Mouse (Mus musculus) embryonic facial prominence, embryonic 15.5 days (tissue): Measurements from ENCODE around the gene Rsl1d1. TPM values are rescaled to one million over a fixed set of nuclear protein-coding genes. Genes with fewer than 3 reads are reported as not detected.

Source experiments
- ATAC-seq: fragments of 200-750 bp; cut with Nextera tagmentation; 2 replicates; pipeline ENCODE4 v1.8.0; 2017; ENCODE audit warnings: low read depth, moderate TSS enrichment; ENCODE audit not compliant: insufficient number of reproducible peaks, low FRiP score, low TSS enrichment
- H3K27ac ChIP-seq: fragments of 300-500 bp; sonication (generic); replicated peaks from 2 replicates; pipeline ENCODE4 v1.5.1; 2015; ENCODE audit warnings: mild to moderate bottlenecking, inconsistent platforms
- H3K27me3 ChIP-seq: fragments of 300-500 bp; sonication (generic); 2 replicates; pipeline ENCODE4 v1.6.1; 2015; ENCODE audit warnings: inconsistent platforms
- H3K36me3 ChIP-seq: fragments of 300-500 bp; sonication (generic); 2 replicates; pipeline ENCODE4 v1.6.1; 2015; ENCODE audit warnings: mild to moderate bottlenecking, inconsistent platforms
- H3K4me1 ChIP-seq: fragments of 300-500 bp; sonication (generic); 2 replicates; pipeline ENCODE4 v1.6.1; 2015; ENCODE audit warnings: inconsistent platforms
- H3K4me2 ChIP-seq: fragments of 300-500 bp; sonication (generic); replicated peaks from 2 replicates; pipeline ENCODE4 v1.6.1; 2015; ENCODE audit warnings: mild to moderate bottlenecking, inconsistent platforms
- H3K4me3 ChIP-seq: fragments of 300-500 bp; sonication (generic); replicated peaks from 2 replicates; pipeline ENCODE4 v1.5.1; 2015; ENCODE audit warnings: mild to moderate bottlenecking, inconsistent platforms
- H3K9ac ChIP-seq: fragments of 300-500 bp; sonication (generic); 2 replicates; pipeline ENCODE4 v1.6.1; 2015; ENCODE audit warnings: inconsistent platforms
- H3K9me3 ChIP-seq: fragments of 300-500 bp; sonication (generic); replicated peaks from 2 replicates; pipeline ENCODE4 v1.6.1; 2016; ENCODE audit warnings: inconsistent platforms
- WGBS: fragments of 180-500 bp; shearing (Covaris S2); methylation state at CpG from one replicate; pipeline ENCODE4 v1.1.7; 2015; 5-methylcytosine and 5-hydroxymethylcytosine counted together
- polyA plus RNA-seq: library from polyadenylated mRNA; unstranded; fragments of >200 nt; fragmentation: Nextera tagmentation; extraction: Ambion mirVana; gene quantifications from 2 replicates; pipeline ENCODE4 v1.2.1, GENCODE M21; 2015

Rsl1d1 gene
- polyA plus RNA-seq, result 153 and 159 TPM in 2 replicates

GRCm38 (mm10) chr16:11202571-11203554, at the start of gene Rsl1d1:
TSS of gene Rsl1d1 (minus strand) at chr16:11203331.
- Histone ChIP-seq H3K27ac (peak within 1 kb of the TSS; percentile 82), H3K9ac (peak within 1 kb of the TSS; percentile 82), H3K36me3 (peaks cover 36% of the 10 kb centered on the region), H3K4me3 (peak within 1 kb of the TSS; percentile 89), H3K27me3 (no peaks in the 10 kb centered on the region), H3K4me1 (peaks cover 23% of the 10 kb centered on the region), H3K4me2 (peak within 1 kb of the TSS; percentile 80), H3K9me3 (no peaks in the 10 kb centered on the region)
- peak; percentile 97 for ATAC-seq
- WGBS, result under 1% methylated on average over 68 of the region's 68 CpGs

- no peaks in the 10 kb centered on the region for H3K9me3 ChIP-seq
- no peaks in the 10 kb centered on the region for H3K36me3 ChIP-seq
- no peak overlapping the region for H3K27ac ChIP-seq
- H3K4me3 ChIP-seq, result no peak overlapping the region
- no peak overlapping the region for H3K4me2 ChIP-seq
- peaks cover 12% of the 10 kb centered on the region for H3K4me1 ChIP-seq
- no peak for ATAC-seq
- WGBS, result 76% methylated on average over 2 of the region's 2 CpGs
- H3K27me3 ChIP-seq, result no peaks in the 10 kb centered on the region
- H3K9ac ChIP-seq, result no peak overlapping the region
Measured at GRCm38 (mm10) chr16:11247791-11248190, 44.7 kb upstream of the Rsl1d1 start.

GRCm38 (mm10) chr16:11245767-11246166, 42.6 kb upstream of the Rsl1d1 start:
- no peak overlapping the region for H3K9ac ChIP-seq
- no peak overlapping the region for H3K4me2 ChIP-seq
- H3K27me3 ChIP-seq, result no peaks in the 10 kb centered on the region
- H3K4me1 ChIP-seq, result no peaks in the 10 kb centered on the region
- no peaks in the 10 kb centered on the region for H3K36me3 ChIP-seq
- H3K9me3 ChIP-seq, result no peaks in the 10 kb centered on the region
- H3K4me3 ChIP-seq, result no peak overlapping the region
- 78% methylated on average over 9 of the region's 9 CpGs for WGBS
- no peak for ATAC-seq
- H3K27ac ChIP-seq, result no peak overlapping the region

- Histone ChIP-seq H3K9ac (no peak overlapping the region), H3K4me3 (no peak overlapping the region), H3K27ac (no peak overlapping the region), H3K9me3 (no peaks in the 10 kb centered on the region), H3K27me3 (no peaks in the 10 kb centered on the region), H3K36me3 (peaks cover 15% of the 10 kb centered on the region; the same call in 1 of the 2 replicates), H3K4me1 (no peaks in the 10 kb centered on the region), H3K4me2 (no peak overlapping the region)
- ATAC-seq, result no peak
- 89% methylated on average over 1 of the region's 1 CpGs for WGBS
Measured at GRCm38 (mm10) chr16:11242401-11242800, 39.3 kb upstream of the Rsl1d1 start.

GRCm38 (mm10) chr16:11217801-11218200, 14.7 kb upstream of the Rsl1d1 start:
- WGBS, result 78% methylated on average over 3 of the region's 3 CpGs
- Histone ChIP-seq H3K4me1 (no peaks in the 10 kb centered on the region), H3K36me3 (peaks cover 50% of the 10 kb centered on the region), H3K9ac (no peak overlapping the region), H3K9me3 (no peaks in the 10 kb centered on the region), H3K27ac (no peak overlapping the region), H3K4me2 (no peak overlapping the region), H3K4me3 (no peak overlapping the region), H3K27me3 (no peaks in the 10 kb centered on the region)
- ATAC-seq, result no peak

GRCm38 (mm10) chr16:11203600-11204390, 664 bp upstream of the Rsl1d1 start:
- no peaks in the 10 kb centered on the region for H3K27me3 ChIP-seq
- peak overlapping the region; percentile 82 for H3K27ac ChIP-seq
- peaks cover 32% of the 10 kb centered on the region for H3K36me3 ChIP-seq
- 5% methylated on average over 24 of the region's 24 CpGs for whole genome bisulfite sequencing
- H3K4me3 ChIP-seq, result peak overlapping the region; percentile 89
- peaks cover 23% of the 10 kb centered on the region for H3K4me1 ChIP-seq
- H3K4me2 ChIP-seq, result peak overlapping the region; percentile 72
- peak overlapping the region; percentile 67 for H3K9ac ChIP-seq
- H3K9me3 ChIP-seq, result no peaks in the 10 kb centered on the region
- ATAC-seq, result no peak

- Histone ChIP-seq H3K27ac (no peak overlapping the region), H3K4me3 (peak overlapping the region; percentile 89), H3K36me3 (peaks cover 44% of the 10 kb centered on the region), H3K4me1 (peaks cover 23% of the 10 kb centered on the region), H3K9ac (no peak overlapping the region), H3K27me3 (no peaks in the 10 kb centered on the region), H3K4me2 (peak overlapping the region; percentile 80), H3K9me3 (no peaks in the 10 kb centered on the region)
- no peak for ATAC-seq
- WGBS, result 67% methylated on average over 6 of the region's 6 CpGs
Measured at GRCm38 (mm10) chr16:11201740-11202394, 1.3 kb downstream of the Rsl1d1 start.

GRCm38 (mm10) chr16:11200247-11200646, 2.9 kb downstream of the Rsl1d1 start:
- Histone ChIP-seq H3K27ac (no peak overlapping the region), H3K36me3 (peaks cover 60% of the 10 kb centered on the region), H3K4me2 (no peak overlapping the region), H3K4me1 (peaks cover 23% of the 10 kb centered on the region), H3K9me3 (no peaks in the 10 kb centered on the region), H3K27me3 (no peaks in the 10 kb centered on the region), H3K4me3 (no peak overlapping the region), H3K9ac (no peak overlapping the region)
- ATAC-seq, result no peak
- 94% methylated on average over 3 of the region's 3 CpGs for WGBS

- no peak for ATAC-seq
- Histone ChIP-seq H3K9me3 (no peaks in the 10 kb centered on the region), H3K4me1 (peaks cover 8% of the 10 kb centered on the region), H3K4me3 (no peak overlapping the region), H3K36me3 (peaks cover 78% of the 10 kb centered on the region), H3K27ac (no peak overlapping the region), H3K9ac (no peak overlapping the region), H3K4me2 (no peak overlapping the region), H3K27me3 (no peaks in the 10 kb centered on the region)
- 29% methylated on average over 2 of the region's 2 CpGs for WGBS
Measured at GRCm38 (mm10) chr16:11198467-11198866, 4.7 kb downstream of the Rsl1d1 start.

GRCm38 (mm10) chr16:11197052-11197451, 6.1 kb downstream of the Rsl1d1 start:
- Histone ChIP-seq H3K4me3 (no peak overlapping the region), H3K4me1 (peaks cover 8% of the 10 kb centered on the region), H3K36me3 (peaks cover 90% of the 10 kb centered on the region), H3K4me2 (no peak overlapping the region), H3K9ac (no peak overlapping the region), H3K27ac (no peak overlapping the region), H3K9me3 (no peaks in the 10 kb centered on the region), H3K27me3 (no peaks in the 10 kb centered on the region)
- ATAC-seq, result no peak
- WGBS, result 85% methylated on average over 4 of the region's 4 CpGs

GRCm38 (mm10) chr16:11193231-11193630, 9.9 kb downstream of the Rsl1d1 start:
- H3K4me3 ChIP-seq, result no peak overlapping the region
- 92% methylated on average over 2 of the region's 2 CpGs for WGBS

More at GRCm38 (mm10) chr16:11193231-11193630, 9.9 kb downstream of the Rsl1d1 start:
- Histone ChIP-seq H3K27me3 (no peaks in the 10 kb centered on the region), H3K9ac (no peak overlapping the region), H3K27ac (no peak overlapping the region), H3K9me3 (no peaks in the 10 kb centered on the region), H3K4me2 (no peak overlapping the region), H3K36me3 (peaks cover 59% of the 10 kb centered on the region), H3K4me1 (no peaks in the 10 kb centered on the region)
- ATAC-seq, result no peak
